Mouse (Mus musculus): ENCODE measurements around the gene Unc13d. TPM values are rescaled to one million over a fixed set of nuclear protein-coding genes. Genes with fewer than 3 reads are reported as not detected.

The Unc13d gene
- polyA plus RNA-seq, 1 experiment from 2014 or later = 1.5 TPM

- WGBS = 8% methylated on average over 23 of the region's 23 CpGs
Measured at GRCm38 (mm10) chr11:116108464-116109137, 30.8 kb upstream of the Unc13d start.

GRCm38 (mm10) chr11:116107777-116108285 lies 30.1 kb upstream of the Unc13d start:
- 37% methylated on average over 19 of the region's 19 CpGs for WGBS
- no peak for ATAC-seq (ENCODE audit: extremely low read depth, insufficient number of reproducible peaks, low FRiP score, low TSS enrichment)
- Histone ChIP-seq H3K9me3 (no peaks in the 10 kb centered on the region), H3K4me1 (peaks cover 81% of the 10 kb centered on the region), H3K27me3 (replicated peaks) (peaks cover 36% of the 10 kb centered on the region), H3K9ac (peak overlapping the region; percentile 93), H3K27ac (replicated peaks) (peak overlapping the region; percentile 97), H3K36me3 (peaks cover 28% of the 10 kb centered on the region), H3K4me2 (peak overlapping the region; percentile 76), H3K4me3 (peak overlapping the region; percentile 80)

More at GRCm38 (mm10) chr11:116108464-116109137, 30.8 kb upstream of the Unc13d start:
- H3K27me3 ChIP-seq (replicated peaks) = peaks cover 36% of the 10 kb centered on the region
- H3K27ac ChIP-seq (replicated peaks) = peak overlapping the region; percentile 97
- peak overlapping the region; percentile 76 for H3K4me2 ChIP-seq
- no peaks in the 10 kb centered on the region for H3K9me3 ChIP-seq
- H3K4me1 ChIP-seq = peaks cover 73% of the 10 kb centered on the region
- H3K36me3 ChIP-seq = peaks cover 28% of the 10 kb centered on the region
- peak overlapping the region; percentile 93 for H3K9ac ChIP-seq
- H3K4me3 ChIP-seq = peak overlapping the region; percentile 80
- ATAC-seq (ENCODE audit: extremely low read depth, insufficient number of reproducible peaks, low FRiP score, low TSS enrichment) = no peak

- ATAC-seq (ENCODE audit: extremely low read depth, insufficient number of reproducible peaks, low FRiP score, low TSS enrichment) = no peak
- Histone ChIP-seq H3K36me3 (peaks cover 28% of the 10 kb centered on the region), H3K4me1 (peaks cover 87% of the 10 kb centered on the region), H3K4me2 (peak overlapping the region; percentile 76), H3K27ac (replicated peaks) (peak overlapping the region; percentile 97), H3K9me3 (no peaks in the 10 kb centered on the region), H3K9ac (peak overlapping the region; percentile 93), H3K27me3 (replicated peaks) (peaks cover 36% of the 10 kb centered on the region), H3K4me3 (peak overlapping the region; percentile 80)
- 38% methylated on average over 14 of the region's 14 CpGs for WGBS
Measured at GRCm38 (mm10) chr11:116106963-116107776, 29.4 kb upstream of the Unc13d start.

- WGBS = 40% methylated on average over 32 of the region's 32 CpGs
- peaks cover 28% of the 10 kb centered on the region for H3K36me3 ChIP-seq
- no peak for ATAC-seq (ENCODE audit: extremely low read depth, insufficient number of reproducible peaks, low FRiP score, low TSS enrichment)
- H3K9me3 ChIP-seq = no peaks in the 10 kb centered on the region
- peak overlapping the region; percentile 97 for H3K27ac ChIP-seq (replicated peaks)
- H3K4me3 ChIP-seq = peak overlapping the region; percentile 80; the same call in 1 of the 2 replicates
- peaks cover 95% of the 10 kb centered on the region for H3K4me1 ChIP-seq
- peak overlapping the region; percentile 76 for H3K4me2 ChIP-seq
- H3K9ac ChIP-seq = peak overlapping the region; percentile 93
- H3K27me3 ChIP-seq (replicated peaks) = peaks cover 36% of the 10 kb centered on the region
Measured at GRCm38 (mm10) chr11:116106154-116106962, 28.6 kb upstream of the Unc13d start.

- peaks cover 28% of the 10 kb centered on the region for H3K36me3 ChIP-seq
- no peak overlapping the region for H3K4me3 ChIP-seq
- ATAC-seq (ENCODE audit: extremely low read depth, insufficient number of reproducible peaks, low FRiP score, low TSS enrichment) = no peak
- WGBS = 76% methylated on average over 2 of the region's 2 CpGs
- peak overlapping the region; percentile 97 for H3K27ac ChIP-seq (replicated peaks)
- no peaks in the 10 kb centered on the region for H3K9me3 ChIP-seq
- H3K4me1 ChIP-seq = peaks cover 99% of the 10 kb centered on the region
- H3K27me3 ChIP-seq (replicated peaks) = peaks cover 33% of the 10 kb centered on the region
- peak overlapping the region; percentile 71 for H3K9ac ChIP-seq
- H3K4me2 ChIP-seq = no peak overlapping the region
Measured at GRCm38 (mm10) chr11:116105065-116105464, 27.3 kb upstream of the Unc13d start.

- WGBS = 22% methylated on average over 14 of the region's 14 CpGs
- Histone ChIP-seq H3K9ac (peak overlapping the region; percentile 71), H3K4me3 (no peak overlapping the region), H3K27ac (replicated peaks) (peak overlapping the region; percentile 97), H3K4me2 (peak overlapping the region; percentile 38), H3K36me3 (peaks cover 28% of the 10 kb centered on the region), H3K4me1 (peaks cover 99% of the 10 kb centered on the region), H3K27me3 (replicated peaks) (peaks cover 24% of the 10 kb centered on the region), H3K9me3 (no peaks in the 10 kb centered on the region)
- ATAC-seq (ENCODE audit: extremely low read depth, insufficient number of reproducible peaks, low FRiP score, low TSS enrichment) = peak; percentile 64
Measured at GRCm38 (mm10) chr11:116104006-116104646, 26.4 kb upstream of the Unc13d start.

GRCm38 (mm10) chr11:116103572-116103971 lies 25.8 kb upstream of the Unc13d start:
- Histone ChIP-seq H3K4me2 (peak overlapping the region; percentile 38), H3K9ac (peak overlapping the region; percentile 47), H3K4me1 (peaks cover 99% of the 10 kb centered on the region), H3K27ac (replicated peaks) (peak overlapping the region; percentile 97), H3K27me3 (replicated peaks) (peaks cover 19% of the 10 kb centered on the region), H3K4me3 (no peak overlapping the region), H3K36me3 (peaks cover 28% of the 10 kb centered on the region), H3K9me3 (no peaks in the 10 kb centered on the region)
- no peak for ATAC-seq (ENCODE audit: extremely low read depth, insufficient number of reproducible peaks, low FRiP score, low TSS enrichment)
- 59% methylated on average over 12 of the region's 12 CpGs for WGBS

- ATAC-seq (ENCODE audit: extremely low read depth, insufficient number of reproducible peaks, low FRiP score, low TSS enrichment) = no peak
Measured at GRCm38 (mm10) chr11:116102472-116102871, 24.7 kb upstream of the Unc13d start.

GRCm38 (mm10) chr11:116101931-116102381 lies 24.2 kb upstream of the Unc13d start:
- WGBS = 36% methylated on average over 11 of the region's 11 CpGs
- H3K9ac ChIP-seq = peak overlapping the region; percentile 64

More at GRCm38 (mm10) chr11:116102472-116102871, 24.7 kb upstream of the Unc13d start:
- Histone ChIP-seq H3K4me2 (peak overlapping the region; percentile 32), H3K9me3 (no peaks in the 10 kb centered on the region), H3K36me3 (peaks cover 24% of the 10 kb centered on the region), H3K27me3 (replicated peaks) (peaks cover 8% of the 10 kb centered on the region), H3K4me1 (peaks cover 90% of the 10 kb centered on the region), H3K4me3 (no peak overlapping the region), H3K27ac (replicated peaks) (peak overlapping the region; percentile 97), H3K9ac (peak overlapping the region; percentile 64)
- WGBS = 52% methylated on average over 3 of the region's 4 CpGs

GRCm38 (mm10) chr11:116100839-116101238 lies 23.1 kb upstream of the Unc13d start:
- Histone ChIP-seq H3K4me2 (no peak overlapping the region), H3K27ac (replicated peaks) (peak overlapping the region; percentile 97), H3K4me1 (peaks cover 74% of the 10 kb centered on the region), H3K4me3 (no peak overlapping the region), H3K36me3 (peaks cover 9% of the 10 kb centered on the region), H3K9ac (peak overlapping the region; percentile 64), H3K9me3 (peaks cover 6% of the 10 kb centered on the region; the same call in 1 of the 2 replicates), H3K27me3 (replicated peaks) (no peaks in the 10 kb centered on the region)
- ATAC-seq (ENCODE audit: extremely low read depth, insufficient number of reproducible peaks, low FRiP score, low TSS enrichment) = no peak
- WGBS = 69% methylated on average over 7 of the region's 7 CpGs

More at GRCm38 (mm10) chr11:116101931-116102381, 24.2 kb upstream of the Unc13d start:
- Histone ChIP-seq H3K4me2 (peak overlapping the region; percentile 32), H3K4me3 (no peak overlapping the region), H3K36me3 (peaks cover 20% of the 10 kb centered on the region), H3K27ac (replicated peaks) (peak overlapping the region; percentile 97), H3K9me3 (peaks cover under 1% of the 10 kb centered on the region; the same call in 1 of the 2 replicates), H3K27me3 (replicated peaks) (peaks cover 3% of the 10 kb centered on the region), H3K4me1 (peaks cover 85% of the 10 kb centered on the region)
- ATAC-seq (ENCODE audit: extremely low read depth, insufficient number of reproducible peaks, low FRiP score, low TSS enrichment) = no peak

All from heart, embryonic 13.5 days (tissue).